Mouse (Mus musculus) bone marrow, adult 2 months (tissue): ENCODE results near the gene Defb30. TPM values are rescaled to one million over a fixed set of nuclear protein-coding genes. Genes with fewer than 3 reads are reported as not detected.

Experiments
- H3K27ac ChIP-seq: fragments of 200-500 bp; 2 replicates; pipeline ENCODE4 v1.5.1; 2012; ENCODE audit warnings: low read depth, mild to moderate bottlenecking, control low read depth, inconsistent platforms, low read length; ENCODE audit not compliant: control insufficient read depth, poor library complexity, insufficient read depth
- H3K4me1 ChIP-seq: fragments of 200-500 bp; 2 replicates; pipeline ENCODE4 v1.6.1; 2011; ENCODE audit warnings: low read length; ENCODE audit not compliant: control insufficient read depth, insufficient read depth
- H3K4me3 ChIP-seq: fragments of 200-500 bp; replicated peaks from 2 replicates; pipeline ENCODE3; 2011; ENCODE audit warnings: mild to moderate bottlenecking, low read depth, low read length, control low read depth; ENCODE audit not compliant: control insufficient read depth
- CTCF ChIP-seq: fragments of 200-500 bp; IDR thresholded peaks from 2 replicates; pipeline ENCODE4 v1.5.1; 2011; ENCODE audit warnings: low read length, control low read depth; ENCODE audit not compliant: control insufficient read depth, insufficient read depth
- POLR2A ChIP-seq: fragments of 200-500 bp; IDR thresholded peaks from 2 replicates; pipeline ENCODE4 v1.6.1; 2011; ENCODE audit warnings: low read depth, mild to moderate bottlenecking, control low read depth, low read length, borderline replicate concordance; ENCODE audit not compliant: control insufficient read depth
- WGBS: fragments of 180-500 bp; shearing (Covaris S2); methylation state at CpG from one replicate; pipeline ENCODE4 v1.1.7; 2018; 5-methylcytosine and 5-hydroxymethylcytosine counted together
- polyA plus RNA-seq: library from polyadenylated mRNA; stranded (reverse); fragments of >200 nt; gene quantifications from 2 replicates; pipeline ENCODE4 v1.2.4, GENCODE M21; 2011; ENCODE audit warnings: low replicate concordance; ENCODE audit not compliant: missing spikeins, insufficient read depth, insufficient read length

Gene Defb30
- polyA plus RNA-seq, 1 experiment = not detected

DNA sequence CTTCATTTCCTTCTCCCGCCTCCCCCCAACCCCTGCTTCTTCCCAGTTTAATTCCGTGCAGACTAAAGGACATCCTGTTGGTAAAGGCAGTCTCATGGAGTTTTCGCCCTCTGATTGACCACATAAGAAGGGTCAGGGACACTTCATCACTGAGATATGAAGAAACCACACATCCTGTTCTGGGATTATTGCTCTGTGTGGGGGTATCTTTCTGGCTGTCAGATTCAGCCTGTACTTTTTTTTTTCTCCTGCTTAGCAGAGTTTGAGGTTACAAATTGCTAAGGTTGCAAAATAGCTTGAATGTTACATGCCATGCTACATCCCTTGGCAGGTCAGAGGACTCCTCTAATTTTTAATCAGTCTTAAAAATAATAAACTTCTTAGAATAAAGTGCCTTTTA is 58.5 kb downstream of the Defb30 start:
- H3K4me3 ChIP-seq = no peak overlapping the region
- H3K27ac ChIP-seq = no peak overlapping the region
- WGBS = 17% methylated on average over 3 of the region's 3 CpGs
- H3K4me1 ChIP-seq = no peaks in the 10 kb centered on the region
- TF ChIP-seq CTCF = no peak
- TF ChIP-seq POLR2A = no peak

DNA sequence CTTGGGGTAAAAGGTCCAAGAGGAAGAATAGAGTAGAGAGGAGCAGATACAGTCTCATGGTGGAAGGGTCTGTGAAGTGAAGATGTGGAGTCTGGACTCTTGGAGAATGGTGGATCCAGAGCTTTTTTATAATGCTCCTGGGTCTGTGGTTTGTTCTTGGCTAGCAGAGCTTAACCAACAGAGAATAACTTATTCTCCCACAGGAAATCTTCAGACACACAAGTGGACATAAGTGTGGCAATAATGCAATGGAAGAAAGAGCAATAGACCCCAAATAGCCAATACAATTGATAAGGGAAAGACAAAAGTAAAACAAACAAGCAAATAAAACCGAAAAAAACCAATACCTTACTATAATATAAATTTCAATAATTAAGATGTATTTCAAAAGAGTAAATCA is 65.3 kb downstream of the Defb30 start, which contains the start of gene Defb48:
Gene Defb48 (minus strand): TSS at position 101 of the 400 bp plus-strand sequence.
- H3K27ac ChIP-seq = no peak within 1 kb of the TSS
- no peaks in the 10 kb centered on the region for H3K4me1 ChIP-seq
- no peak within 1 kb of the TSS for H3K4me3 ChIP-seq
- TF ChIP-seq CTCF = no peak
- WGBS = 71% methylated on average over 1 of the region's 1 CpGs

Other genes with a start within 250 kb of the Defb30 start
- gene Wdfy2, start 212.3 kb downstream of the Defb30 start, polyA plus RNA-seq = 5.7 and 15.0 TPM in 2 replicates
- gene Defb48, start 65.5 kb downstream of the Defb30 start, polyA plus RNA-seq = not detected in 2 replicates
- not detected in 2 replicates for gene Defb47, start 51.9 kb downstream of the Defb30 start, polyA plus RNA-seq
- not detected in 2 replicates for gene Defb43, start 38.2 kb downstream of the Defb30 start, polyA plus RNA-seq
- gene Defb42, start 3.0 kb downstream of the Defb30 start, polyA plus RNA-seq = not detected in 2 replicates